ENCODE assay signal across 20 mouse cellular contexts in genomic region chr8:64717868-64718267, GRCm38 (mm10). TPM values are rescaled to one million over a fixed set of nuclear protein-coding genes. Genes with fewer than 3 reads are reported as not detected.
A peak's percentile ranks its signal among the peaks of the same experiment; 100 is the strongest.
DNase-seq lines count a peak whose midpoint lies in the region; ATAC-seq and TF ChIP-seq lines count a peak whose summit lies in the region.
"Had no signal": no experiment of that assay in that cellular context is flagged by ENCODE, and none has a peak within 500 bp of the region (broad histone marks: within the 10 kb centered on the region; RNA-seq: fewer than 3 reads in every experiment).

No protein-coding gene starts in this region.

- in situ Hi-C loops in Patski (cut with MboI; ENCODE audit: low pct_unique_long_range_greater_than_20kb), result no loop called here

- no peak overlapping the region for H3K9ac ChIP-seq in ES-Bruce4 (ENCODE audit: low read depth, poor library complexity, severe bottlenecking)
- H3K9ac ChIP-seq: hindbrain, embryonic 12.5 days; limb, embryonic 13.5 days; liver, postnatal 0 days; midbrain, embryonic 13.5 days had no signal

- H3K4me3 ChIP-seq in left cerebral cortex, adult 2 months, result no peak overlapping the region
- H3K4me3 ChIP-seq in ES-Bruce4 (ENCODE audit: low read depth, low read length), result no peak overlapping the region
- no peak overlapping the region for H3K4me3 ChIP-seq in gastrocnemius, adult 2 months
- H3K4me3 ChIP-seq: embryonic facial prominence, embryonic 10.5 days; hindbrain, embryonic 12.5 days; limb, embryonic 13.5 days; midbrain, embryonic 13.5 days; myocyte had no signal

- H3K9me3 ChIP-seq in ES-Bruce4 (replicated peaks; ENCODE audit: control insufficient read depth, insufficient read depth, low read length, poor library complexity, severe bottlenecking), result no peaks in the 10 kb centered on the region
- H3K9me3 ChIP-seq: embryonic facial prominence, embryonic 10.5 days; hindbrain, embryonic 12.5 days; limb, embryonic 13.5 days; midbrain, embryonic 13.5 days had no signal

- TF ChIP-seq EP300 in ES-Bruce4 (IDR thresholded peaks at IDR 0.05; ENCODE audit: insufficient read depth, low read depth, low read length), result no peak

- TF ChIP-seq CTCF in left cerebral cortex, adult 2 months (IDR thresholded peaks at IDR 0.05), result peak; percentile 29
- TF ChIP-seq CTCF in ES-Bruce4 (IDR thresholded peaks at IDR 0.05; ENCODE audit: low read depth, low read length) (peak; percentile 73), Patski (IDR thresholded peaks at IDR 0.05) (peak; percentile 43)
- TF ChIP-seq CTCF in gastrocnemius, adult 2 months (IDR thresholded peaks at IDR 0.05), result no peak

- peaks cover 63% of the 10 kb centered on the region for H3K36me3 ChIP-seq in ES-Bruce4 (ENCODE audit: control insufficient read depth, insufficient read depth, low read length, poor library complexity, severe bottlenecking)

- POLR2A ChIA-PET in Patski (lab: Charles Lee), result no interaction called here

- DNase-seq in cerebellum, postnatal 14 days, result peak; percentile 14 to 33
- DNase-seq in cerebellum, adult 11-12 months, result no peak
- no peak for DNase-seq in left cerebral cortex, adult 2 months (ENCODE audit: extremely low spot score in 1 of 2, low spot score in 2 of 2)
- no peak for DNase-seq in left cerebral cortex, postnatal 36 days (ENCODE audit: low spot score in 2 of 2)
- DNase-seq in Patski (ENCODE audit: low read depth, low spot score) (no peak), MN1 (ENCODE audit: low spot score) (no peak)
- no peak for DNase-seq in gastrocnemius, adult 2 months
- DNase-seq: adrenal gland, postnatal 36 days; kidney, postnatal 4 days; liver, postnatal 0 days; lung, postnatal 10 days; thymus, postnatal 14 days had no signal

- H3K27me3 ChIP-seq in ES-Bruce4 (ENCODE audit: control insufficient read depth, insufficient read depth, low read length, poor library complexity, severe bottlenecking) (no peaks in the 10 kb centered on the region), Patski (no peaks in the 10 kb centered on the region)
- H3K27me3 ChIP-seq: hindbrain, embryonic 12.5 days; limb, embryonic 13.5 days; midbrain, embryonic 13.5 days had no signal

- intact Hi-C loops in left cerebral cortex, adult 2 months (cut with DNase I), result no loop called here
- intact Hi-C loops in left cerebral cortex, postnatal 36 days (cut with DNase I), result no loop called here
- intact Hi-C loops in gastrocnemius, adult 2 months (cut with DNase I), result no loop called here

- TF ChIP-seq POLR2A in ES-Bruce4 (IDR thresholded peaks at IDR 0.05; ENCODE audit: insufficient read depth, low read length), result no peak

- CTCF ChIA-PET in Patski (lab: Charles Lee), result interaction anchor here (1.5 kb wide), 1 partner anchor 26 kb away, joined by 3 read pairs; no protein-coding TSS in a partner anchor

- no peaks in the 10 kb centered on the region for H3K4me1 ChIP-seq in ES-Bruce4 (ENCODE audit: control insufficient read depth, insufficient read depth, low read length)
- H3K4me1 ChIP-seq: embryonic facial prominence, embryonic 10.5 days; hindbrain, embryonic 12.5 days; limb, embryonic 13.5 days; midbrain, embryonic 13.5 days had no signal

- H3K27ac ChIP-seq in left cerebral cortex, adult 2 months, result no peak overlapping the region
- H3K27ac ChIP-seq in ES-Bruce4 (ENCODE audit: insufficient read depth, low read length), result no peak overlapping the region
- no peak overlapping the region for H3K27ac ChIP-seq in gastrocnemius, adult 2 months
- H3K27ac ChIP-seq: embryonic facial prominence, embryonic 10.5 days; hindbrain, embryonic 12.5 days; limb, embryonic 13.5 days; midbrain, embryonic 13.5 days had no signal

- ATAC-seq in Patski, result no peak
- ATAC-seq: inflammation-experienced regulatory T-cells, adult 6 months; liver, postnatal 0 days; midbrain, embryonic 13.5 days had no signal

RNA-seq across cellular contexts. Expression of gene Msmo1, which starts 15.7 kb away (rescaled TPM):
- total RNA-seq in left cerebral cortex, adult 2 months (2021), result 10 to 100 TPM; 83.5 to 87.8 TPM
- total RNA-seq in left cerebral cortex, postnatal 36 days (2021), result 10 to 100 TPM; 87.9 to 94.2 TPM
- polyA plus RNA-seq in ES-Bruce4 (2011; ENCODE audit: insufficient read depth, insufficient read length, low read depth, missing spikeins), result 175 and 182 TPM in 2 replicates
- 52.9 TPM for polyA plus RNA-seq in Patski (2021)
- total RNA-seq in gastrocnemius, adult 2 months (2021), result 1 to 10 TPM; 3.0 to 5.5 TPM

RNA-seq across cellular contexts. Expression of gene Cpe, which starts 25.0 kb away (rescaled TPM):
- 1,000 to 10,000 TPM; 1,948 to 2,026 TPM for total RNA-seq in left cerebral cortex, adult 2 months (2021)
- total RNA-seq in left cerebral cortex, postnatal 36 days (2021), result 1,000 to 10,000 TPM; 2,160 to 2,285 TPM
- polyA plus RNA-seq in ES-Bruce4 (2011; ENCODE audit: insufficient read depth, insufficient read length, low read depth, missing spikeins), result 24.7 and 34.5 TPM in 2 replicates
- 1,016 TPM for polyA plus RNA-seq in Patski (2021)
- 100 to 1,000 TPM; 196 to 239 TPM for total RNA-seq in gastrocnemius, adult 2 months (2021)
- total RNA-seq: common myeloid progenitor, adult 5-6 weeks had no signal

Comparison
In these comparisons a context has a peak if more than half of its experiments do, and no peak if none do; other contexts are left out.
1. DNase-seq: peak in cerebellum, postnatal 14 days (2 of 2); none in cerebellum, adult 11-12 months (single experiment), left cerebral cortex, adult 2 months (0 of 2), left cerebral cortex, postnatal 36 days (0 of 2), Patski (single experiment), MN1 (single experiment) and gastrocnemius, adult 2 months (single experiment).
2. RNA of gene Msmo1, which starts 15.7 kb away (total RNA-seq): 87.9 to 94.2 TPM in left cerebral cortex, postnatal 36 days and 83.5 to 87.8 TPM in left cerebral cortex, adult 2 months; 3.0 to 5.5 TPM in gastrocnemius, adult 2 months; every median in the first group is over 10 times any median in the second.
3. RNA of gene Cpe, which starts 25.0 kb away (total RNA-seq): 2,160 to 2,285 TPM in left cerebral cortex, postnatal 36 days and 1,948 to 2,026 TPM in left cerebral cortex, adult 2 months; 196 to 239 TPM in gastrocnemius, adult 2 months; every median in the first group is over 4 times any median in the second.